Mouse (Mus musculus) mature B cell (primary cell): ENCODE results near the gene Olfr70.

Source experiments
- in situ Hi-C: fragments of 300-500 bp; cut with MboI; formaldehyde crosslinking; loops from 2 replicates; pipeline ENCODE4 v1.14.3; 2019

Olfr70 gene

GRCm38 (mm10) chr4:43655656-43656338 lies 44.8 kb downstream of the Olfr70 start:
- in situ Hi-C loops = no loop called here

GRCm38 (mm10) chr4:43653161-43654015 lies 47.2 kb downstream of the Olfr70 start, which contains the start of gene Spag8:
TSS of gene Spag8 (minus strand) at chr4:43653594.
- in situ Hi-C loops = no loop called here

GRCm38 (mm10) chr4:43652726-43653125 lies 47.9 kb downstream of the Olfr70 start:
- in situ Hi-C loops = no loop called here

- in situ Hi-C loops = no loop called here
Observed at GRCm38 (mm10) chr4:43649783-43650182, 50.8 kb downstream of the Olfr70 start.
